Mouse (Mus musculus): ENCODE measurements around the gene Slc5a4b.
"Not testable (repeated sequence)": the region's sequence is repeated elsewhere in the genome, so short reads cannot be mapped to it uniquely, and the experiment has no call there.

Slc5a4b gene

GRCm38 (mm10) chr10:76110861-76111260 is at the start of gene Slc5a4b:
Gene Slc5a4b (minus strand): TSS chr10:76110961.
- no peak for DNase-seq (ENCODE audit: low read depth in 2 of 2, low spot score in 2 of 2)

- no peak for DNase-seq (ENCODE audit: low read depth in 2 of 2, low spot score in 2 of 2)
Measured at GRCm38 (mm10) chr10:76158009-76158408, 47.2 kb upstream of the Slc5a4b start.

- no peak for DNase-seq (ENCODE audit: low read depth in 2 of 2, low spot score in 2 of 2)
Measured at GRCm38 (mm10) chr10:76157528-76157927, 46.8 kb upstream of the Slc5a4b start.

GRCm38 (mm10) chr10:76155911-76156310 is 45.1 kb upstream of the Slc5a4b start:
- DNase-seq (ENCODE audit: low read depth in 2 of 2, low spot score in 2 of 2), result no peak

GRCm38 (mm10) chr10:76147278-76147677 is 36.5 kb upstream of the Slc5a4b start, which contains the start of gene Slc5a4a:
Gene Slc5a4a (plus strand): TSS chr10:76147451.
- DNase-seq (ENCODE audit: low read depth in 2 of 2, low spot score in 2 of 2), result no peak

- DNase-seq (ENCODE audit: low read depth in 2 of 2, low spot score in 2 of 2), result no peak
Measured at GRCm38 (mm10) chr10:76146846-76147245, 36.1 kb upstream of the Slc5a4b start.

GRCm38 (mm10) chr10:76136318-76136717 is 25.6 kb upstream of the Slc5a4b start:
- DNase-seq (ENCODE audit: low read depth in 2 of 2, low spot score in 2 of 2), result no peak

- DNase-seq (ENCODE audit: low read depth in 2 of 2, low spot score in 2 of 2), result no peak
Measured at GRCm38 (mm10) chr10:76132506-76132905, 21.7 kb upstream of the Slc5a4b start.

GRCm38 (mm10) chr10:76121495-76121894 is 10.7 kb upstream of the Slc5a4b start:
- no peak for DNase-seq (ENCODE audit: low read depth in 2 of 2, low spot score in 2 of 2)

- DNase-seq (ENCODE audit: low read depth in 2 of 2, low spot score in 2 of 2), result no peak
Measured at GRCm38 (mm10) chr10:76120124-76120711, 9.5 kb upstream of the Slc5a4b start.

- DNase-seq (ENCODE audit: low read depth in 2 of 2, low spot score in 2 of 2), result peak in 1 of 2 experiments; percentile 23
Measured at GRCm38 (mm10) chr10:76118741-76119140, 8.0 kb upstream of the Slc5a4b start.

GRCm38 (mm10) chr10:76117966-76118365 is 7.2 kb upstream of the Slc5a4b start:
- peak; percentile 10 to 30 for DNase-seq (ENCODE audit: low read depth in 2 of 2, low spot score in 2 of 2)

- no peak for DNase-seq (ENCODE audit: low read depth in 2 of 2, low spot score in 2 of 2)
Measured at GRCm38 (mm10) chr10:76097368-76097767, 13.4 kb downstream of the Slc5a4b start.

- no peak for DNase-seq (ENCODE audit: low read depth in 2 of 2, low spot score in 2 of 2)
Measured at GRCm38 (mm10) chr10:76096580-76096979, 14.2 kb downstream of the Slc5a4b start.

GRCm38 (mm10) chr10:76077008-76077407 is 33.8 kb downstream of the Slc5a4b start:
- not testable (repeated sequence) for DNase-seq (ENCODE audit: low read depth in 2 of 2, low spot score in 2 of 2)

- DNase-seq (ENCODE audit: low read depth in 2 of 2, low spot score in 2 of 2), result not testable (repeated sequence)
Measured at GRCm38 (mm10) chr10:76072080-76072479, 38.7 kb downstream of the Slc5a4b start.

GRCm38 (mm10) chr10:76067674-76068613 is 42.8 kb downstream of the Slc5a4b start:
- no peak for DNase-seq (ENCODE audit: low read depth in 2 of 2, low spot score in 2 of 2)

GRCm38 (mm10) chr10:76062439-76062838 is 48.3 kb downstream of the Slc5a4b start:
- no peak for DNase-seq (ENCODE audit: low read depth in 2 of 2, low spot score in 2 of 2)

- no peak for DNase-seq (ENCODE audit: low read depth in 2 of 2, low spot score in 2 of 2)
Measured at GRCm38 (mm10) chr10:76051860-76052259, 58.9 kb downstream of the Slc5a4b start.

GRCm38 (mm10) chr10:76048967-76049366 is 61.8 kb downstream of the Slc5a4b start:
- no peak for DNase-seq (ENCODE audit: low read depth in 2 of 2, low spot score in 2 of 2)

GRCm38 (mm10) chr10:76047182-76047869 is 63.4 kb downstream of the Slc5a4b start:
- DNase-seq (ENCODE audit: low read depth in 2 of 2, low spot score in 2 of 2), result no peak

GRCm38 (mm10) chr10:76046754-76047153 is 64.0 kb downstream of the Slc5a4b start:
- no peak for DNase-seq (ENCODE audit: low read depth in 2 of 2, low spot score in 2 of 2)
